Mouse (Mus musculus): Measurements from ENCODE around the gene Eml2. TPM values are rescaled to one million over a fixed set of nuclear protein-coding genes. Genes with fewer than 3 reads are reported as not detected.

The Eml2 gene
- 19.2 and 24.7 TPM in 2 replicates for polyA plus RNA-seq (2012)

DNA sequence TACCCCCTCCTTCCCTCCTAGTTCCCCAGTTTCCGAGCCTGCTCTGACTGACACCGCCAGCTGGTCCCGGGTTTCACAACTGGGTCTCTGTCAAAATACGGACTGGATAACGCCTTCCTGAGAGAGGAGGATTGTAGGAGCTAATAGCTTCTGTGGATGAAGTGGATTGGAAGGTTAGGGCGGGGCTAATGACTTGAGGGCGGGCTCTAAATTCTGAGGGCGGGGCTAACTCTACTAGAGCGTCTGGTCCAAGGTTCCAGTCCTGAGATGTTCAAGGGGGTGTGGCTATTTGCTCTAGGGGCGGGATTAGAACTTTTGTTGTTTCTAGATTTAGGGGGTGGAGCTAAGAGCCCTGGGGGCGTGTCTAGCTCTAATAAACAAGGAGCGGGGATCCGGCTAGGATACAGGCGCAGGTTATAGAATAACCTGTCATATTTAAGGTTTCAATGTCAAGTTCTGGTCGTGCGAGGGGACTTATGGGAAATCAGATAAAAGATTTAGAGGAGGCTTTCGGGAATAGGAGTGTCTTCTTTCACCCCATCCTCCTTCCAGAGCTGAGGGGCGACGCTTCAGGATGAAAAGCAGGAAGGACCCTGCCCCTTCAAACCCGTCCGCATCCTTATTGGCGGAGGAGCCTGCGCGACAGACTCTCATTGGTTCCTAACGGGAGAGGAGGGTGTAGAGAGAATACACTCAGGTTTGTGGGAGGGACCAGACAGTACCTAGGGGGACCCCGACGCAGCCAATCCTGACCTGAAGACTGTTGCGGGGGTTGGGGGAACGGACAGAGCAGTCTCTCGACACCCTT, at the start of gene Eml2:
Gene Eml2, plus strand, starts transcription at position 714 of the 808 bp plus-strand sequence.

DNA sequence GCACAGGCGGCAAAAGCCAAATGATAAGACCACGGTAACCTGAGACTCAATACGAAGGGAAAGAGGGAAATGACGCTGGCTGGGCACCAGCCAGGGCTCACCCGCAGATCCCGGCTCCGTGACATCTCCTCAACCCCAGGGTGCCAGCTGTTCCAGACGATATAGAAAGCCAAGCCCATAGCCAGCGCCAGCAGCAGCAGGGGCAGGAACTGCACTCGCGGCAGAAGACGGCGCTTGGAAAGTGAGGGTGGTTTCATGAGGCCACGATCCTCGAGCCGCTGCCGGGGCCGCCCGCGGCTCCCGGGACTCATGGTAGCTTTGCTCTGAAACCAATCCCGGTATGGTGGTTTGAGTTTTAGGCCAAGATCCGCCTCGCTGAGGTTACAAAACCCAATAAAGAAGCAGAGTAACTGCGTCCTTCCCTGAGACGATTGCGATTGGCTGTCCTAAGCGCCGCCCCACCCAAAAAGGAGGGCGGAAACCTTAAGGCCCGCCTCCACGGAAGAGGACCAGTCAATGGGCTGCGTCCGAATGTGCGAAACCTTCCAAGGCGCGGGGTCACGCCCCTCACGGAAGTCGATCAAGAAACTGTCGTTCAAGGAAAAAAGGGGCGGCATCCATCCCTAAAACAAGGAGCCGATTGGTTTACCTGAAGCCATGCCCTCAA, 27.2 kb upstream of the Eml2 start, which contains the start of gene Qpctl:
Gene Qpctl, minus strand, starts transcription at position 417 of the 667 bp plus-strand sequence.

DNA sequence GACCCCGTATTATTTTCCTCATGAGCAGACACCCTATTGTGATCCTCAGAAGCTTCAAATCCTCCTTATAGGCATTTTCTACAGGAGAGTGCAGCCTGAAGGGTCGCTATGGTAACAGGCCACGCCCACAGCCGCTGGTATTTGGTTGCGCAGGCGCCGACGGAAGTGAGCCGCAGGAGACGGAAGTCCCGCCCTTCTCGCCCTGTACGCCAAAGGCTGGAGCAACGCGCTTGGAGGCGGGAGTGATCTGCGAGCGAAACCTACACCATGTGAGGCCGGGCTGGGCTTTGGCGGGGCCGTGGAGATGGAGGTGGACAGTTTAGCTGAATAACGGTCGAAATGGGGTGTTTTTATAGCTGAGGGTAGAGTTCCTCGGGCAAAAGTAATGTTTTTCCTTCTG, 26.6 kb upstream of the Eml2 start, which contains the start of gene Snrpd2:
Gene Snrpd2, plus strand, starts transcription at position 97 of the 400 bp plus-strand sequence.

DNA sequence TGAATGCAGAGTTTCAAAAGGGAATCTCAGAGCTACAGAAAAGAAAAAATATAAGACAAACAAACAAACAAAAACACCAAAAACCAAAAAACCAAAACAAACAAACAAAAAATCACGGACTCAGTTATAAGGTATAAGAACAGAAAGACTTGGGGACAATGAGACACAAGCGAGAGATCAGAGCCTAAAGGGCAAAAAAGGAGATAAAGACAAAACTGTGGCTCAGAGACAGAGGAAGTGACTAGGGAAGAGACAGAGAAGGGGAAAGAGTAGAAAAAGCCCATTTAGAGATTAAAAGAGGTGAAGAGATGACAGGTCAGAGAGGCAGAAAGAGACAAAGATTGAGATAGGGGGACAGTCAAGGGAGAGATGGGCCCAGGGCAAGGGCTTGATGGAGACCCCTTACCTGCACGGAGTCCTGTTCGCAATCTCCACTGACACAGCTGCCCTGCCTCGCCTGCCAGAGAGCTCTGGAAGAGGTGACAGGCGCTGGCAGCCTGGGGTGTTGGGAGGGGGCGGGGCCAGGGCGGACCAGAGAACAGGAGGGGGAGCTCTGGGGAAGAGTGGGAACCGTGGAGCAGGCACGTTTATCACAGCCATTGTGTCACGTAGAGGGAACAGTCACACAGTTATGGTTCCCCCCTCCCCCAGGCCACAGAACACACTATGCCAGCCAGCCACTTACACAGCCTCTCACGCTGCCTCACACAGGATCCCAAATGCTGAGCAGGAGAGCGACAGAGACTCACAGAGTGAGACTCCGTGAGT, 10.4 kb upstream of the Eml2 start, which contains the start of gene Gipr:
Gene Gipr, minus strand, starts transcription at position 472 of the 768 bp plus-strand sequence.

DNA sequence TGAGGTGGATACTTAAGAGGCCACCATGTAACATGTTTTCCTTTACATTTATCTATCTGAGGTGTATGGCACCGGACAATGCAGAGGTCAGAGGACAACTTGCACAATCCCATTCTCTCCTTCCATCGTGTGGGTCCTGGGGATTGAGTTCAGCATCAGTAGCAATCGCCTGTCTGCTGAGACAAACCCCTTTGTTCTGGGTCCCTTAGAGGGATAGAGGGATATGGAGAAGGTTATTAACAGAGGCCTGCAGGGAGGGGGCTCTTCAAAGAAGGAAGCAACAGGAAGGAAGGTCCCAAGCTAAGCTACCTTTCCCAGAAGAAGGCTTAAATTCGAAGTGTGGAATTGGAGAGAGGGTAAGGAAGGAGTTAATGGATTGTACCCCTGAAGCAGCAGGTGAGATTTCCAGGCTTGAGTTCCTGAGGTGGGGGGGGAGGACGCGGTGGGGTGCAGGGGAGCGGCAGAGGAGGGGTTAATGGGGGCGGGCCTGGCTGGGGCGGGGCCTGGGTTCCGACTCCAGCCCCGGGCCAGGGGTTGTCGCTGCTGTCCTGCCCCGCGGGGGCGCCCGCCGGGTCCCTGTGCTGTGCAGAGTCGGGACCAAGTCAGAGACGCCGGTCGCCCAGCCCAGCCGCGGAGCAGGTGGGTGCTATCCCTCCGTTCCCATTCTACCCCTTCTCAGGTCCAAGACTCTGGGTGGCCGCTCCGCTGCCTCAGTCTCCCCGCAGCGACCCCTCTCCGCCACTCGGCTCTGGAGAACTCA, 36.0 kb downstream of the Eml2 start, which contains the start of gene Gpr4:
Gene Gpr4, plus strand, starts transcription at position 543 of the 760 bp plus-strand sequence.

DNA sequence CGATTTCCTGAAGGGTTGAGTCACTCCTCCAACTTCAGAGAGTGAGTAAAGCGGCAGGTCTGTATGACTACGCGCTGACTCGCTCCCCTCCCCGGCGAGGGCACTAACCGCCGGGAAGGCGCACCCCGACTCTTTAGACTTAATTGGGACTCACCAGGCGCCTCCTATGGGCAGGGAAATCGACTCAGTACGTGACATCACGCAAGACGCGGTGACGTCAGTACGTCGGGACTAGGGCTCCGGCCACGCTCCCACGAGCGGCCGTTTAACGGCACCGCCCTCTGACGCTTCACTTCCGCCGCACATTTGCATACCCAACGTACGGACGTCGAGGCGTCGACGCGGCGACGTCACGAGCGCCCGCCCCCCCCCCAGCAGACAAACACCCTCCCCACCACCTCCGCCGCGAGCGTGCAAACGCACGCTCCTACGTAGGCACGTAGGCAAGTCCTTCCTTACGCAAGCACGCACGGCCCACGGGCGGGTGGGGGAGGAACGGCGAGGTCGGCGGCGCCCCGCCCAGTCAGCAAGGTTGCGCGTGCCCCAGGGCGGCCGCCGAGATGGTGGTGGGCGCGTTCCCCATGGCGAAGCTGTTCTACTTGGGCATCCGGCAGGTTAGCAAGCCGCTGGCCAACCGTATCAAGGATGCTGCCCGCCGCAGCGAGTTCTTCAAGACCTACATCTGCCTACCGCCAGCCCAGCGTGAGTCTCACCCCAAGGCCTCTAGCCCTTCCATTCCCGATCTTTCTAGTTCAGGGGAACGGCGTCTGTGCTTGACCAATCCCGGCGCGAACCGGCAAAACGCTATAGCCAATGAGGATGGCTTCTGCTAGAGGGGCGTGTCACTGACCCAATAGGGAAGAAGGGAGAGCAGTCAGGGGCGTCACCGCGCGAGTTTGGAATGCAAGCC, 51.9 kb downstream of the Eml2 start, which contains the start of gene Opa3:
Gene Opa3, plus strand, starts transcription at position 452 of the 910 bp plus-strand sequence.

Other genes starting within 250 kb of the Eml2 start
- gene Nanos2, start 189.0 kb upstream of the Eml2 start, polyA plus RNA-seq (2012), result not detected in 2 replicates
- gene Mypop, start 185.2 kb upstream of the Eml2 start, polyA plus RNA-seq (2012), result 0.44 and 0.51 TPM in 2 replicates
- 99.0 and 114 TPM in 2 replicates for gene Irf2bp1, start 172.4 kb upstream of the Eml2 start, polyA plus RNA-seq (2012)
- gene Foxa3, start 152.9 kb upstream of the Eml2 start, polyA plus RNA-seq (2012), result not detected in 2 replicates
- gene Sympk, start 152.0 kb upstream of the Eml2 start, polyA plus RNA-seq (2012), result 198 and 236 TPM in 2 replicates
- gene Rsph6a, start 121.7 kb upstream of the Eml2 start, polyA plus RNA-seq (2012), result 0.05 TPM in 1 of 2 replicates, not detected in the other
- gene Dmwd, start 100.2 kb upstream of the Eml2 start, polyA plus RNA-seq (2012), result 41.0 and 66.8 TPM in 2 replicates
- gene Dmpk, start 92.6 kb upstream of the Eml2 start, polyA plus RNA-seq (2012), result 13.5 and 23.0 TPM in 2 replicates
- 13.5 and 23.0 TPM in 2 replicates for gene Six5, start 81.8 kb upstream of the Eml2 start, polyA plus RNA-seq (2012)
- 0.06 TPM in 1 of 2 replicates, not detected in the other for gene Gm4969, start 58.1 kb upstream of the Eml2 start, polyA plus RNA-seq (2012)
- 16.3 and 20.9 TPM in 2 replicates for gene Fbxo46, start 56.6 kb upstream of the Eml2 start, polyA plus RNA-seq (2012)
- gene Qpctl, start 27.1 kb upstream of the Eml2 start, polyA plus RNA-seq (2012), result 11.6 and 14.2 TPM in 2 replicates
- gene Snrpd2, start 26.7 kb upstream of the Eml2 start, polyA plus RNA-seq (2012), result 52.2 and 53.2 TPM in 2 replicates
- gene Gipr, start 10.3 kb upstream of the Eml2 start, polyA plus RNA-seq (2012), result 0.02 and 0.15 TPM in 2 replicates
- gene Gpr4, start 36.1 kb downstream of the Eml2 start, polyA plus RNA-seq (2012), result 0.10 and 0.34 TPM in 2 replicates
- 15.0 and 16.4 TPM in 2 replicates for gene Opa3, start 51.9 kb downstream of the Eml2 start, polyA plus RNA-seq (2012)
- 292 and 301 TPM in 2 replicates for gene Vasp, start 95.4 kb downstream of the Eml2 start, polyA plus RNA-seq (2012)
- gene Ppm1n, start 103.6 kb downstream of the Eml2 start, polyA plus RNA-seq (2012), result 0.04 and 1.4 TPM in 2 replicates
- gene Rtn2, start 106.2 kb downstream of the Eml2 start, polyA plus RNA-seq (2012), result 0.21 and 0.27 TPM in 2 replicates
- 1,389 and 2,050 TPM in 2 replicates for gene Fosb, start 133.6 kb downstream of the Eml2 start, polyA plus RNA-seq (2012)
- gene Ercc1, start 168.4 kb downstream of the Eml2 start, polyA plus RNA-seq (2012), result 101 and 103 TPM in 2 replicates
- 27.5 and 29.4 TPM in 2 replicates for gene Cd3eap, start 183.1 kb downstream of the Eml2 start, polyA plus RNA-seq (2012)
- 25.2 and 26.0 TPM in 2 replicates for gene Ppp1r13l, start 183.3 kb downstream of the Eml2 start, polyA plus RNA-seq (2012)
- 53.5 and 65.8 TPM in 2 replicates for gene Ercc2, start 205.6 kb downstream of the Eml2 start, polyA plus RNA-seq (2012)
- 0.63 and 0.65 TPM in 2 replicates for gene Klc3, start 227.7 kb downstream of the Eml2 start, polyA plus RNA-seq (2012)
- 3.2 and 3.9 TPM in 2 replicates for gene Ckm, start 228.4 kb downstream of the Eml2 start, polyA plus RNA-seq (2012)